Mouse (Mus musculus) CH12.LX (cell line): ENCODE results near the gene Melk. TPM values are rescaled to one million over a fixed set of nuclear protein-coding genes. Genes with fewer than 3 reads are reported as not detected.

Experiments used
- DNase-seq: peaks from one replicate; pipeline ENCODE4 v3.0.0-alpha.2; 2013; ENCODE audit errors: extremely low read depth
- H3K27ac ChIP-seq: 2 replicates; pipeline ENCODE4 v1.5.1; 2012; ENCODE audit warnings: low read depth, mild to moderate bottlenecking, control low read depth, moderate library complexity; ENCODE audit not compliant: insufficient read depth
- H3K27me3 ChIP-seq: replicated peaks from 2 replicates; pipeline ENCODE3; 2012; ENCODE audit warnings: inconsistent platforms
- H3K36me3 ChIP-seq, 2 experiments: replicated peaks in 1 of 2; 2 replicates each; pipeline versions ENCODE3 to v1.6.1; 2012; ENCODE audit warnings: inconsistent platforms in 1 of 2, low read length in 1 of 2, mild to moderate bottlenecking in 1 of 2, mixed read lengths in 1 of 2, moderate library complexity in 1 of 2; ENCODE audit not compliant: control insufficient read depth in 1 of 2, insufficient read depth in 1 of 2
- H3K4me1 ChIP-seq, 2 experiments: 2 replicates each; pipeline ENCODE4 v1.6.1; 2012; ENCODE audit warnings: inconsistent platforms in 1 of 2, moderate library complexity in 1 of 2; ENCODE audit not compliant: insufficient read depth in 2 of 2, control insufficient read depth in 1 of 2
- H3K4me2 ChIP-seq: 2 replicates; pipeline ENCODE4 v1.6.1; 2012; ENCODE audit warnings: low read depth, mild to moderate bottlenecking, control low read depth; ENCODE audit not compliant: poor library complexity, insufficient read depth, severe bottlenecking
- H3K4me3 ChIP-seq, 3 experiments: fragments of 150-350 bp in 1 of 3; sonication (generic) in 1 of 3; replicated peaks in 1 of 3; 2 replicates each; pipeline versions ENCODE3 to v1.5.1; 2011 to 2012; ENCODE audit warnings: low read depth in 2 of 3, low read length in 2 of 3, mild to moderate bottlenecking in 2 of 3, moderate library complexity in 2 of 3, control low read depth in 1 of 3, improper control_type of control experiment in 1 of 3, inconsistent platforms in 1 of 3, mixed read lengths in 1 of 3; ENCODE audit not compliant: poor library complexity in 1 of 3
- H3K79me2 ChIP-seq: replicated peaks from 2 replicates; pipeline ENCODE4 v1.6.1; 2012; ENCODE audit warnings: mild to moderate bottlenecking, moderate library complexity; ENCODE audit not compliant: control insufficient read depth, poor library complexity, insufficient read depth, severe bottlenecking; ENCODE audit errors: extremely low read depth
- H3K9ac ChIP-seq: 2 replicates; pipeline ENCODE4 v1.6.1; 2012; ENCODE audit warnings: low read depth, mild to moderate bottlenecking, control low read depth, moderate library complexity; ENCODE audit not compliant: insufficient read depth
- H3K9me3 ChIP-seq: replicated peaks from 2 replicates; pipeline ENCODE3; 2012; ENCODE audit warnings: low read length, inconsistent platforms, mixed read lengths
- E2F4 ChIP-seq: IDR thresholded peaks from 2 replicates; pipeline ENCODE4 v1.6.1; 2011; ENCODE audit warnings: low read depth, low read length, improper control_type of control experiment; ENCODE audit not compliant: insufficient replicate concordance
- EP300 ChIP-seq: IDR thresholded peaks from 2 replicates; pipeline ENCODE4 v1.6.1; 2011; ENCODE audit warnings: low read length, improper control_type of control experiment
- ETS1 ChIP-seq: conservative IDR thresholded peaks from 2 replicates; pipeline ENCODE4 v1.6.1; 2012; ENCODE audit warnings: low read depth, mild to moderate bottlenecking, inconsistent platforms, low read length, improper control_type of control experiment, moderate library complexity
- HCFC1 ChIP-seq: IDR thresholded peaks from 2 replicates; pipeline ENCODE4 v1.6.1; 2012; ENCODE audit warnings: low read depth, mild to moderate bottlenecking, inconsistent platforms, low read length, improper control_type of control experiment
- IRF4 ChIP-seq: IDR thresholded peaks from 2 replicates; pipeline ENCODE4 v1.6.1; 2014; ENCODE audit warnings: low read depth, mild to moderate bottlenecking, inconsistent platforms, low read length, improper control_type of control experiment
- MAFK ChIP-seq: IDR thresholded peaks from 2 replicates; pipeline ENCODE4 v1.6.1; 2011; ENCODE audit warnings: low read length, improper control_type of control experiment; ENCODE audit not compliant: insufficient replicate concordance
- MEF2A ChIP-seq: IDR thresholded peaks from 2 replicates; pipeline ENCODE4 v1.6.1; 2014; ENCODE audit warnings: low read depth, mild to moderate bottlenecking, inconsistent platforms, low read length, improper control_type of control experiment, borderline replicate concordance
- MYC ChIP-seq: IDR thresholded peaks from 2 replicates; pipeline ENCODE4 v1.6.1; 2011; ENCODE audit warnings: low read depth, mild to moderate bottlenecking, improper control_type of control experiment, low read length
- NELFE ChIP-seq: IDR thresholded peaks from 2 replicates; pipeline ENCODE4 v1.6.1; 2011; ENCODE audit warnings: low read depth, low read length, improper control_type of control experiment
- PAX5 ChIP-seq: IDR thresholded peaks from 2 replicates; pipeline ENCODE4 v1.6.1; 2012; ENCODE audit warnings: low read length, inconsistent platforms, mixed read lengths
- RAD21 ChIP-seq: IDR thresholded peaks from 2 replicates; pipeline ENCODE4 v1.6.1; 2011; ENCODE audit warnings: low read depth, mild to moderate bottlenecking, low read length, improper control_type of control experiment, moderate library complexity
- RCOR1 ChIP-seq: conservative IDR thresholded peaks from 2 replicates; pipeline ENCODE4 v1.6.1; 2012; ENCODE audit warnings: low read depth, mild to moderate bottlenecking, inconsistent platforms, low read length, improper control_type of control experiment
- SIN3A ChIP-seq: IDR thresholded peaks from 2 replicates; pipeline ENCODE4 v1.6.1; 2012; ENCODE audit warnings: low read length, improper control_type of control experiment, inconsistent platforms
- SMC3 ChIP-seq: IDR thresholded peaks from 2 replicates; pipeline ENCODE4 v1.6.1; 2011; ENCODE audit warnings: low read depth, low read length, improper control_type of control experiment
- UBTF ChIP-seq: IDR thresholded peaks from 2 replicates; pipeline ENCODE4 v1.6.1; 2012; ENCODE audit warnings: low read depth, mild to moderate bottlenecking, inconsistent platforms, low read length, improper control_type of control experiment, moderate library complexity
- USF2 ChIP-seq: conservative IDR thresholded peaks from 2 replicates; pipeline ENCODE4 v1.6.1; 2011; ENCODE audit warnings: low read depth, low read length, improper control_type of control experiment
- ZC3H11A ChIP-seq: IDR thresholded peaks from 2 replicates; pipeline ENCODE4 v1.6.1; 2012; ENCODE audit warnings: low read depth, mild to moderate bottlenecking, inconsistent platforms, low read length, improper control_type of control experiment
- dilution Hi-C: fragments of 300-500 bp; cut with MboI; formaldehyde crosslinking; loops from 2 replicates; pipeline ENCODE4 v1.14.3; 2020; ENCODE audit warnings: low sequenced_read_pairs; ENCODE audit not compliant: extremely low pct_unique_long_range_greater_than_20kb, extremely low pct_ligation_motif_present
- in situ Hi-C: fragments of 300-500 bp; cut with MboI; formaldehyde crosslinking; loops from 3 replicates; pipeline ENCODE4 v1.14.3; 2019; ENCODE audit warnings: low sequenced_read_pairs, low pct_ligation_motif_present, low pct_unique_long_range_greater_than_20kb, mixed read lengths
- polyA plus RNA-seq: library from polyadenylated mRNA; unstranded; fragments of >175 nt; gene quantifications from 2 replicates; pipeline ENCODE4 v1.2.1, GENCODE M21; 2012; ENCODE audit warnings: low read depth; ENCODE audit not compliant: insufficient read length
- total RNA-seq, 2 experiments: library from RNA; depleted of rRNA; stranded (reverse); fragments of 300-350 nt in 1 of 2; fragments of >200 nt in 1 of 2; gene quantifications; 2 replicates each; pipeline ENCODE4 v1.2.3; 2012 to 2014

Gene Melk
- total and polyA plus RNA-seq, 3 experiments, result 25.0 to 47.4 (median 44.9) TPM

DNA sequence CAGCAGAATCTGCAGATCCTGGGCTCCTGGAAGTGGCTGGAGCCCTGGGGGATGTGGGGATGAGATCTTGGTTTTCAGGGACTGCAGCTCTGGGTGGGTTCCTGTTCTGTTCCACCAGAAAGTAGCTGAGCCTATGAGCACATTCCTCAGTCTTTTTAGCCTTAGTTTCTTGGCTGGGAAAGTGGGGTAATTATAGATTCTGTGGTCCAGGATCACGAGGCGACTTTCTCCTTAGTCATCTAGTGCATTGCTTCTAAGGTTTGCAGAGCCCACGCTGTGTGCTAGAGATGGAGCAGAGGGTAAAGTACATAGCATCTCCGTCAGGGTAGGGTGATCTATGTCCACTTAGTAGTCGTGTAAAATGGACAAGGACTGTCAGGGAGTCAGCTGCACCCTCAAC, 103.8 kb downstream of the Melk start:
- Histone ChIP-seq H3K36me3 (no peaks in the 10 kb centered on the region), H3K9me3 (no peaks in the 10 kb centered on the region), H3K27me3 (peaks cover under 1% of the 10 kb centered on the region), H3K4me1 (no peaks in the 10 kb centered on the region), H3K4me2 (no peak overlapping the region), H3K27ac (no peak overlapping the region), H3K79me2 (no peaks in the 10 kb centered on the region), H3K9ac (no peak overlapping the region), H3K4me3 (no peak overlapping the region)
- dilution Hi-C loops, result no loop called here
- TF ChIP-seq MYC, result no peak
- no peak for TF ChIP-seq ETS1
- no peak for TF ChIP-seq NELFE
- no peak for TF ChIP-seq MAFK
- no peak for TF ChIP-seq UBTF
- TF ChIP-seq E2F4, result no peak
- TF ChIP-seq HCFC1, result no peak
- no peak for TF ChIP-seq RCOR1
- no peak for TF ChIP-seq IRF4
- no peak for TF ChIP-seq PAX5
- TF ChIP-seq USF2, result no peak
- TF ChIP-seq SMC3, result no peak
- TF ChIP-seq MEF2A, result no peak
- no peak for TF ChIP-seq SIN3A
- no peak for TF ChIP-seq ZC3H11A
- TF ChIP-seq EP300, result no peak
- TF ChIP-seq RAD21, result no peak
- in situ Hi-C loops, result no loop called here
- DNase-seq, result no peak

Other genes with a start within 250 kb of the Melk start
- gene Gne, start 216.7 kb upstream of the Melk start, total RNA-seq (2012; rRNA removed), result 31.6 and 37.1 TPM in 2 replicates
- 23.6 and 35.3 TPM in 2 replicates for gene Gne, start 216.7 kb upstream of the Melk start, total RNA-seq (2014; rRNA removed)
- gene Gne, start 216.7 kb upstream of the Melk start, polyA plus RNA-seq, result 34.4 and 35.5 TPM in 2 replicates
- 4.9 and 5.4 TPM in 2 replicates for gene Rnf38, start 67.1 kb upstream of the Melk start, total RNA-seq (2012; rRNA removed)
- 6.4 and 6.6 TPM in 2 replicates for gene Rnf38, start 67.1 kb upstream of the Melk start, total RNA-seq (2014; rRNA removed)
- 10.2 and 13.2 TPM in 2 replicates for gene Rnf38, start 67.1 kb upstream of the Melk start, polyA plus RNA-seq